9 mouse cellular contexts compared by ENCODE assay signal in the genomic region with DNA sequence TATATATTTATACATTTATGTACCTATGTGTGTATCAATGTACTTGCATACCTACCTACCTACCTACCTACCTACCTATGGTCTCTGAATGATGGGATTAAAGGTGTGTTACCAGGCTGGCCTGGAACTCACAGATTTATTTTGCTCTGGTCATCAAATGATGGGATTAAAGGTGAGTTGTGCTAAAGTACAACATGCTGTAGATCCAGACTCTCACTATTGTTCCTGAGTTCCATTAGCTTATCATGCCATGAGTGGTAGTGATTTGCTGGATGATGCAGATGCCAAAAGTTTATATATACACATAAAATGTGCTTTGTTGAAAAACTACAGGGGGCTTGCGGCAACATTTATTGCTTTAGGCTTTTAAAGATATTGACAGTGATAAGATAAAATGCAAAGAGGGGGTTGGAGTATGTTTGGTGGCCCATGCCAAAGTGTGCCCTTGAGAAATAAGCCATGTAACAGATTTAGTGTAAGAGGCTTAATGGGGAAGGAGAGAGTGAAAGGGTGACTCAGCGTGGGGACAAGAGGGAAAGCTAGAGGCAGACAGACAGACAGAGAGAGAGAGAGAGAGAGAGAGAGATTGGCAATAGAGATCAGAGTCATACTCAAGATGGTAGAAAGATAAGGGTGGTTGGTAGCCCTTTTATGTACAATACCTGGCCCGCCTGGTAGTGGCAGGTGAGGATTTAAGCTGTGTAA. TPM values are rescaled to one million over a fixed set of nuclear protein-coding genes. Genes with fewer than 3 reads are reported as not detected.
A peak's percentile ranks its signal among the peaks of the same experiment; 100 is the strongest.
DNase-seq lines count a peak whose midpoint lies in the region; ATAC-seq and TF ChIP-seq lines count a peak whose summit lies in the region.
"Had no signal": no experiment of that assay in that cellular context is flagged by ENCODE, and none has a peak within 500 bp of the region (broad histone marks: within the 10 kb centered on the region; RNA-seq: fewer than 3 reads in every experiment).

No protein-coding gene starts in this region.

- H3K9me3 ChIP-seq in lung, embryonic 15.5 days: no peaks in the 10 kb centered on the region
- H3K9me3 ChIP-seq in lung, postnatal 0 days (ENCODE audit: low read length): no peaks in the 10 kb centered on the region
- H3K9me3 ChIP-seq in embryonic facial prominence, embryonic 12.5 days: no peaks in the 10 kb centered on the region
- no peaks in the 10 kb centered on the region for H3K9me3 ChIP-seq in hindbrain, embryonic 14.5 days (ENCODE audit: control insufficient read depth, low read length)
- H3K9me3 ChIP-seq in midbrain, embryonic 13.5 days: no peaks in the 10 kb centered on the region

- no peak for ATAC-seq in lung, embryonic 15.5 days (ENCODE audit: borderline replicate concordance, extremely low read depth, low FRiP score, low TSS enrichment)
- ATAC-seq in lung, postnatal 0 days: no peak
- no peak for ATAC-seq in embryonic facial prominence, embryonic 12.5 days (ENCODE audit: insufficient number of reproducible peaks, insufficient read depth, low FRiP score, low TSS enrichment)
- no peak for ATAC-seq in hindbrain, embryonic 14.5 days (ENCODE audit: low FRiP score)
- ATAC-seq in midbrain, embryonic 13.5 days: no peak

- H3K27ac ChIP-seq in lung, embryonic 15.5 days: 0 out of 2 replicates have a peak overlapping the region, but pooled peaks have one; percentile 41
- no peak overlapping the region for H3K27ac ChIP-seq in lung, postnatal 0 days (ENCODE audit: low read length)
- peak overlapping the region; percentile 54; the same call in 1 of the 2 replicates for H3K27ac ChIP-seq in embryonic facial prominence, embryonic 12.5 days
- no peak overlapping the region for H3K27ac ChIP-seq in hindbrain, embryonic 14.5 days
- no peak overlapping the region for H3K27ac ChIP-seq in midbrain, embryonic 13.5 days

- peak overlapping the region; percentile 48 for H3K4me3 ChIP-seq in lung, embryonic 15.5 days
- no peak overlapping the region for H3K4me3 ChIP-seq in lung, postnatal 0 days (ENCODE audit: low read depth, low read length)
- H3K4me3 ChIP-seq in embryonic facial prominence, embryonic 12.5 days: peak overlapping the region; percentile 55
- no peak overlapping the region for H3K4me3 ChIP-seq in hindbrain, embryonic 14.5 days (replicated peaks; ENCODE audit: low read length)
- H3K4me3 ChIP-seq in midbrain, embryonic 13.5 days (replicated peaks): no peak overlapping the region; the same call in 1 of the 2 replicates

- peaks cover 29% of the 10 kb centered on the region for H3K4me1 ChIP-seq in lung, embryonic 15.5 days
- peaks cover 18% of the 10 kb centered on the region; the same call in 1 of the 2 replicates for H3K4me1 ChIP-seq in lung, postnatal 0 days (ENCODE audit: insufficient read depth, low read depth, low read length)
- peaks cover 21% of the 10 kb centered on the region for H3K4me1 ChIP-seq in embryonic facial prominence, embryonic 12.5 days
- H3K4me1 ChIP-seq in hindbrain, embryonic 14.5 days (replicated peaks; ENCODE audit: control insufficient read depth, insufficient read depth, low read length): peaks cover 19% of the 10 kb centered on the region
- peaks cover 38% of the 10 kb centered on the region for H3K4me1 ChIP-seq in midbrain, embryonic 13.5 days (replicated peaks)

- DNase-seq in lung, postnatal 0 days (ENCODE audit: low spot score): no peak
- DNase-seq in hindbrain, embryonic 14.5 days (ENCODE audit: low spot score): no peak
- no peak for DNase-seq in spleen, postnatal 10 days (ENCODE audit: low spot score in 2 of 2)
- no peak for DNase-seq in cerebellum, adult 9-10 months
- DNase-seq: cerebellum, adult 8-10 months; lung, postnatal 4 days had no signal

- TF ChIP-seq EP300 in lung, postnatal 0 days (IDR thresholded peaks at IDR 0.05): no peak

- WGBS in lung, embryonic 15.5 days: 41% methylated on average over 3 of the region's 3 CpGs
- WGBS in lung, postnatal 0 days: 53% methylated on average over 3 of the region's 3 CpGs
- 77% methylated on average over 3 of the region's 3 CpGs for WGBS in embryonic facial prominence, embryonic 12.5 days
- WGBS in hindbrain, embryonic 14.5 days: 79% methylated on average over 3 of the region's 3 CpGs
- WGBS in midbrain, embryonic 13.5 days: 79% methylated on average over 3 of the region's 3 CpGs

- no peak for TF ChIP-seq CTCF in lung, postnatal 0 days (IDR thresholded peaks at IDR 0.05)

- peak overlapping the region; percentile 11; the same call in 1 of the 2 replicates for H3K9ac ChIP-seq in lung, embryonic 15.5 days
- no peak overlapping the region for H3K9ac ChIP-seq in lung, postnatal 0 days (replicated peaks; ENCODE audit: low read depth)
- no peak overlapping the region; the same call in 1 of the 2 replicates for H3K9ac ChIP-seq in embryonic facial prominence, embryonic 12.5 days
- H3K9ac ChIP-seq in hindbrain, embryonic 14.5 days: no peak overlapping the region
- no peak overlapping the region for H3K9ac ChIP-seq in midbrain, embryonic 13.5 days (replicated peaks)

- H3K27me3 ChIP-seq in lung, embryonic 15.5 days: no peaks in the 10 kb centered on the region
- H3K27me3 ChIP-seq in lung, postnatal 0 days (replicated peaks; ENCODE audit: insufficient read depth, low read length): no peaks in the 10 kb centered on the region
- H3K27me3 ChIP-seq in embryonic facial prominence, embryonic 12.5 days: no peaks in the 10 kb centered on the region
- H3K27me3 ChIP-seq in hindbrain, embryonic 14.5 days (ENCODE audit: control insufficient read depth, insufficient read depth, low read length): no peaks in the 10 kb centered on the region
- no peaks in the 10 kb centered on the region for H3K27me3 ChIP-seq in midbrain, embryonic 13.5 days

- peak overlapping the region; percentile 66 for H3K4me2 ChIP-seq in lung, embryonic 15.5 days
- no peak overlapping the region for H3K4me2 ChIP-seq in lung, postnatal 0 days (replicated peaks; ENCODE audit: low read depth, low read length)
- peak overlapping the region; percentile 54 for H3K4me2 ChIP-seq in embryonic facial prominence, embryonic 12.5 days (replicated peaks)
- peak overlapping the region; percentile 55 for H3K4me2 ChIP-seq in hindbrain, embryonic 14.5 days (replicated peaks)
- H3K4me2 ChIP-seq in midbrain, embryonic 13.5 days (replicated peaks): peak overlapping the region; percentile 76

- H3K36me3 ChIP-seq in lung, embryonic 15.5 days: no peaks in the 10 kb centered on the region
- H3K36me3 ChIP-seq in lung, postnatal 0 days (ENCODE audit: insufficient read depth, low read length): no peaks in the 10 kb centered on the region
- no peaks in the 10 kb centered on the region for H3K36me3 ChIP-seq in embryonic facial prominence, embryonic 12.5 days
- H3K36me3 ChIP-seq in hindbrain, embryonic 14.5 days (replicated peaks; ENCODE audit: control insufficient read depth, insufficient read depth): no peaks in the 10 kb centered on the region
- H3K36me3 ChIP-seq in midbrain, embryonic 13.5 days: no peaks in the 10 kb centered on the region

RNA-seq across cellular contexts. Expression of gene Hist1h3g, which starts 1.9 kb away (rescaled TPM):
- polyA plus RNA-seq in lung, embryonic 15.5 days (2015; fragmentation: Nextera tagmentation; extraction: Ambion mirVana): 9.5 and 10.8 TPM in 2 replicates
- polyA plus RNA-seq in lung, postnatal 0 days (2015; fragmentation: Nextera tagmentation; extraction: Ambion mirVana): 0.30 and 0.80 TPM in 2 replicates
- polyA plus RNA-seq in embryonic facial prominence, embryonic 12.5 days (2016; fragmentation: Nextera tagmentation; extraction: Ambion mirVana): 7.8 and 11.8 TPM in 2 replicates
- 1.2 TPM in 1 of 2 replicates, not detected in the other for polyA plus RNA-seq in hindbrain, embryonic 14.5 days (2014; fragmentation: Nextera tagmentation; extraction: Ambion mirVana)
- polyA plus RNA-seq in midbrain, embryonic 13.5 days (2015; fragmentation: Nextera tagmentation; extraction: Ambion mirVana): 3.1 and 5.3 TPM in 2 replicates

RNA-seq across cellular contexts. Expression of gene Hist1h2af, which starts 3.5 kb away (rescaled TPM):
- polyA plus RNA-seq in lung, embryonic 15.5 days (2015; fragmentation: Nextera tagmentation; extraction: Ambion mirVana): 6.2 and 8.4 TPM in 2 replicates
- polyA plus RNA-seq in lung, postnatal 0 days (2015; fragmentation: Nextera tagmentation; extraction: Ambion mirVana): 1.3 and 1.7 TPM in 2 replicates
- polyA plus RNA-seq in embryonic facial prominence, embryonic 12.5 days (2016; fragmentation: Nextera tagmentation; extraction: Ambion mirVana): 10.7 and 15.5 TPM in 2 replicates
- 0.81 and 3.3 TPM in 2 replicates for polyA plus RNA-seq in hindbrain, embryonic 14.5 days (2014; fragmentation: Nextera tagmentation; extraction: Ambion mirVana)
- 1.3 and 3.0 TPM in 2 replicates for polyA plus RNA-seq in midbrain, embryonic 13.5 days (2015; fragmentation: Nextera tagmentation; extraction: Ambion mirVana)

RNA-seq across cellular contexts. Expression of gene Hist1h2bh, which starts 6.0 kb away (rescaled TPM):
- polyA plus RNA-seq in lung, embryonic 15.5 days (2015; fragmentation: Nextera tagmentation; extraction: Ambion mirVana): 1.4 TPM in 2 replicates
- polyA plus RNA-seq in lung, postnatal 0 days (2015; fragmentation: Nextera tagmentation; extraction: Ambion mirVana): 0.12 TPM in 1 of 2 replicates, not detected in the other
- polyA plus RNA-seq in embryonic facial prominence, embryonic 12.5 days (2016; fragmentation: Nextera tagmentation; extraction: Ambion mirVana): 1.3 and 1.5 TPM in 2 replicates
- polyA plus RNA-seq in hindbrain, embryonic 14.5 days (2014; fragmentation: Nextera tagmentation; extraction: Ambion mirVana): 0.22 TPM in 1 of 2 replicates, not detected in the other
- polyA plus RNA-seq in midbrain, embryonic 13.5 days (2015; fragmentation: Nextera tagmentation; extraction: Ambion mirVana): 0.31 and 0.35 TPM in 2 replicates

RNA-seq across cellular contexts. Expression of gene Hist1h4h, which starts 6.3 kb away (rescaled TPM):
- polyA plus RNA-seq in lung, embryonic 15.5 days (2015; fragmentation: Nextera tagmentation; extraction: Ambion mirVana): 6.9 and 8.1 TPM in 2 replicates
- 5.5 and 7.0 TPM in 2 replicates for polyA plus RNA-seq in lung, postnatal 0 days (2015; fragmentation: Nextera tagmentation; extraction: Ambion mirVana)
- 6.2 and 6.8 TPM in 2 replicates for polyA plus RNA-seq in embryonic facial prominence, embryonic 12.5 days (2016; fragmentation: Nextera tagmentation; extraction: Ambion mirVana)
- 3.2 and 3.3 TPM in 2 replicates for polyA plus RNA-seq in hindbrain, embryonic 14.5 days (2014; fragmentation: Nextera tagmentation; extraction: Ambion mirVana)
- 6.4 and 7.4 TPM in 2 replicates for polyA plus RNA-seq in midbrain, embryonic 13.5 days (2015; fragmentation: Nextera tagmentation; extraction: Ambion mirVana)

RNA-seq across cellular contexts. Expression of gene Hist1h3f, which starts 6.7 kb away (rescaled TPM):
- 0.75 and 1.5 TPM in 2 replicates for polyA plus RNA-seq in lung, embryonic 15.5 days (2015; fragmentation: Nextera tagmentation; extraction: Ambion mirVana)
- polyA plus RNA-seq in lung, postnatal 0 days (2015; fragmentation: Nextera tagmentation; extraction: Ambion mirVana): 0.32 and 0.33 TPM in 2 replicates
- polyA plus RNA-seq in embryonic facial prominence, embryonic 12.5 days (2016; fragmentation: Nextera tagmentation; extraction: Ambion mirVana): 1.3 and 2.3 TPM in 2 replicates
- 0.28 and 0.29 TPM in 2 replicates for polyA plus RNA-seq in hindbrain, embryonic 14.5 days (2014; fragmentation: Nextera tagmentation; extraction: Ambion mirVana)
- 0.75 and 0.84 TPM in 2 replicates for polyA plus RNA-seq in midbrain, embryonic 13.5 days (2015; fragmentation: Nextera tagmentation; extraction: Ambion mirVana)

Comparison
In these comparisons a context has a peak if more than half of its experiments do, and no peak if none do; other contexts are left out.
1. H3K27ac ChIP-seq: peak in lung, embryonic 15.5 days (single experiment) and embryonic facial prominence, embryonic 12.5 days (single experiment); none in lung, postnatal 0 days (single experiment), hindbrain, embryonic 14.5 days (single experiment) and midbrain, embryonic 13.5 days (single experiment).
2. H3K4me3 ChIP-seq: peak in lung, embryonic 15.5 days (single experiment) and embryonic facial prominence, embryonic 12.5 days (single experiment); none in lung, postnatal 0 days (single experiment), hindbrain, embryonic 14.5 days (single experiment) and midbrain, embryonic 13.5 days (single experiment).